9 mouse cellular contexts compared by ENCODE assay signal in genomic region chr14:8355999-8356501, GRCm38 (mm10). TPM values are rescaled to one million over a fixed set of nuclear protein-coding genes. Genes with fewer than 3 reads are reported as not detected.
DNase-seq lines count a peak whose midpoint lies in the region; ATAC-seq and TF ChIP-seq lines count a peak whose summit lies in the region.
"Had no signal": no experiment of that assay in that cellular context is flagged by ENCODE, and none has a peak within 500 bp of the region (broad histone marks: within the 10 kb centered on the region; RNA-seq: fewer than 3 reads in every experiment).

No protein-coding gene starts in this region.

- H3K27me3 ChIP-seq in midbrain, embryonic 13.5 days: no peaks in the 10 kb centered on the region
- H3K27me3 ChIP-seq in spleen, adult 2 months (ENCODE audit: control insufficient read depth, insufficient read depth, low read length): no peaks in the 10 kb centered on the region
- H3K27me3 ChIP-seq: megakaryocyte, embryonic 14.5 days had no signal

- peak; percentile 93; the same call in 1 of the 2 replicates for TF ChIP-seq CTCF in spleen, adult 2 months (IDR thresholded peaks at IDR 0.05; ENCODE audit: extremely low read depth, insufficient read depth, insufficient read length, insufficient replicate concordance)

- no peak for TF ChIP-seq POLR2A in spleen, adult 2 months (IDR thresholded peaks at IDR 0.05; ENCODE audit: low read depth, low read length)

- H3K4me3 ChIP-seq in midbrain, embryonic 13.5 days (replicated peaks): no peak overlapping the region
- H3K4me3 ChIP-seq in spleen, adult 2 months (ENCODE audit: extremely low read depth, insufficient read depth, insufficient read length): no peak overlapping the region

- H3K9ac ChIP-seq in midbrain, embryonic 13.5 days (replicated peaks): no peak overlapping the region

- H3K27ac ChIP-seq in midbrain, embryonic 13.5 days: no peak overlapping the region
- H3K27ac ChIP-seq in spleen, adult 2 months (ENCODE audit: insufficient read depth, low read length): no peak overlapping the region

- intact Hi-C loops in left cerebral cortex, postnatal 4 days (cut with DNase I): loop anchor here (10.0 kb wide), 1 partner anchor 99 kb away; no protein-coding TSS in a partner anchor

- no peaks in the 10 kb centered on the region for H3K36me3 ChIP-seq in midbrain, embryonic 13.5 days
- H3K36me3 ChIP-seq in spleen, adult 2 months (ENCODE audit: control insufficient read depth, insufficient read depth, low read length): no peaks in the 10 kb centered on the region

- no peaks in the 10 kb centered on the region for H3K4me1 ChIP-seq in midbrain, embryonic 13.5 days (replicated peaks)
- no peaks in the 10 kb centered on the region for H3K4me1 ChIP-seq in spleen, adult 2 months (ENCODE audit: control insufficient read depth, insufficient read depth, insufficient read length)

- ATAC-seq in midbrain, embryonic 13.5 days: peak; percentile 84
- no peak for ATAC-seq in erythroblast, adult 5-6 weeks (replicated peaks; ENCODE audit: low FRiP score, poor library complexity, severe bottlenecking)

- 42% methylated on average over 6 of the region's 6 CpGs for WGBS in midbrain, embryonic 13.5 days
- 54% methylated on average over 6 of the region's 6 CpGs for WGBS in spleen, adult 2 months

- no peak overlapping the region for H3K4me2 ChIP-seq in midbrain, embryonic 13.5 days (replicated peaks)

- DNase-seq in T-cell, adult 2 months (ENCODE audit: low spot score): peak; percentile 31
- DNase-seq in cerebellum, adult 9-11 months: peak; percentile 74
- peak; percentile 78 to 85 for DNase-seq in frontal cortex, postnatal 36 days (ENCODE audit: low spot score in 2 of 2)
- peak; percentile 65 for DNase-seq in kidney, adult 11 months
- peak; percentile 82 for DNase-seq in left cerebral cortex, postnatal 4 days
- DNase-seq in spleen, adult 2 months (ENCODE audit: low read depth in 1 of 2, low spot score in 2 of 2): peak; percentile 14 to 35

- H3K9me3 ChIP-seq in midbrain, embryonic 13.5 days: no peaks in the 10 kb centered on the region
- H3K9me3 ChIP-seq: megakaryocyte, embryonic 14.5 days had no signal

RNA-seq across cellular contexts. Expression of gene Oit1, which starts 22.5 kb away (rescaled TPM):
- not detected for total RNA-seq in left cerebral cortex, postnatal 4 days (2021)
- polyA plus RNA-seq in midbrain, embryonic 13.5 days (2015; fragmentation: Nextera tagmentation; extraction: Ambion mirVana): not detected in 2 replicates
- 0.07 and 0.16 TPM in 2 replicates for polyA plus RNA-seq in spleen, adult 2 months (2012; rRNA removed)
- total RNA-seq in erythroblast, adult 5-6 weeks (2015; ENCODE audit: low replicate concordance): not detected in 2 replicates
- total RNA-seq in erythroblast, adult 5-6 weeks (2017; ENCODE audit: low replicate concordance): not detected in 2 replicates

RNA-seq across cellular contexts. Expression of gene Fam107a, which starts 38.2 kb away (rescaled TPM):
- 1 to 10 TPM; 3.3 to 3.5 TPM for total RNA-seq in left cerebral cortex, postnatal 4 days (2021)
- 0.19 and 0.23 TPM in 2 replicates for polyA plus RNA-seq in midbrain, embryonic 13.5 days (2015; fragmentation: Nextera tagmentation; extraction: Ambion mirVana)
- 0.60 and 0.85 TPM in 2 replicates for polyA plus RNA-seq in spleen, adult 2 months (2012; rRNA removed)
- total RNA-seq in erythroblast, adult 5-6 weeks (2015; ENCODE audit: low replicate concordance): not detected in 2 replicates
- total RNA-seq in erythroblast, adult 5-6 weeks (2017; ENCODE audit: low replicate concordance): not detected in 2 replicates

Comparison
In these comparisons a context has a peak if more than half of its experiments do, and no peak if none do; other contexts are left out.
1. DNase-seq: peak in every context shown above with its lines; median percentile 82 in left cerebral cortex, postnatal 4 days; 82 in frontal cortex, postnatal 36 days; 74 in cerebellum, adult 9-11 months; 65 in kidney, adult 11 months; 31 in T-cell, adult 2 months; 24 in spleen, adult 2 months.
2. RNA of gene Fam107a, which starts 38.2 kb away (total RNA-seq): 3.3 to 3.5 TPM in left cerebral cortex, postnatal 4 days; not detected in erythroblast, adult 5-6 weeks; every median in the first group is over 4 times any median in the second.